Mouse (Mus musculus) stomach, embryonic 15.5 days (tissue): ENCODE data around the gene Dnah6. TPM values are rescaled to one million over a fixed set of nuclear protein-coding genes. Genes with fewer than 3 reads are reported as not detected.

Experiments
- ATAC-seq: fragments of 200-750 bp; cut with Nextera tagmentation; 2 replicates; pipeline ENCODE4 v1.8.0; 2017; ENCODE audit warnings: low read depth, moderate number of reproducible peaks, moderate TSS enrichment; ENCODE audit not compliant: insufficient read depth, low FRiP score
- H3K27ac ChIP-seq: fragments of 300-500 bp; sonication (generic); 2 replicates; pipeline ENCODE4 v1.5.1; 2015; ENCODE audit warnings: mild to moderate bottlenecking, inconsistent platforms
- H3K27me3 ChIP-seq: fragments of 300-500 bp; sonication (generic); replicated peaks from 2 replicates; pipeline ENCODE4 v1.6.1; 2015; ENCODE audit warnings: inconsistent platforms
- H3K36me3 ChIP-seq: fragments of 300-500 bp; sonication (generic); 2 replicates; pipeline ENCODE4 v1.6.1; 2015; ENCODE audit warnings: inconsistent platforms
- H3K4me1 ChIP-seq: fragments of 300-500 bp; sonication (generic); 2 replicates; pipeline ENCODE4 v1.6.1; 2015; ENCODE audit warnings: inconsistent platforms
- H3K4me2 ChIP-seq: fragments of 300-500 bp; sonication (generic); 2 replicates; pipeline ENCODE4 v1.6.1; 2015; ENCODE audit warnings: mild to moderate bottlenecking, inconsistent platforms
- H3K4me3 ChIP-seq: fragments of 300-500 bp; sonication (generic); replicated peaks from 2 replicates; pipeline ENCODE4 v1.5.1; 2015; ENCODE audit warnings: inconsistent platforms
- H3K9ac ChIP-seq: fragments of 300-500 bp; sonication (generic); 2 replicates; pipeline ENCODE4 v1.6.1; 2015; ENCODE audit warnings: inconsistent platforms
- H3K9me3 ChIP-seq: fragments of 300-500 bp; sonication (generic); 2 replicates; pipeline ENCODE4 v1.6.1; 2016; ENCODE audit warnings: inconsistent platforms
- WGBS: fragments of 180-500 bp; shearing (Covaris S2); methylation state at CpG from one replicate; pipeline ENCODE4 v1.1.7; 2015; 5-methylcytosine and 5-hydroxymethylcytosine counted together
- polyA plus RNA-seq: library from polyadenylated mRNA; unstranded; fragments of >200 nt; fragmentation: Nextera tagmentation; extraction: Ambion mirVana; gene quantifications from 2 replicates; pipeline ENCODE4 v1.2.1, GENCODE M21; 2015

Gene Dnah6
- polyA plus RNA-seq, 1 experiment from 2014 or later = 0.06 TPM

DNA sequence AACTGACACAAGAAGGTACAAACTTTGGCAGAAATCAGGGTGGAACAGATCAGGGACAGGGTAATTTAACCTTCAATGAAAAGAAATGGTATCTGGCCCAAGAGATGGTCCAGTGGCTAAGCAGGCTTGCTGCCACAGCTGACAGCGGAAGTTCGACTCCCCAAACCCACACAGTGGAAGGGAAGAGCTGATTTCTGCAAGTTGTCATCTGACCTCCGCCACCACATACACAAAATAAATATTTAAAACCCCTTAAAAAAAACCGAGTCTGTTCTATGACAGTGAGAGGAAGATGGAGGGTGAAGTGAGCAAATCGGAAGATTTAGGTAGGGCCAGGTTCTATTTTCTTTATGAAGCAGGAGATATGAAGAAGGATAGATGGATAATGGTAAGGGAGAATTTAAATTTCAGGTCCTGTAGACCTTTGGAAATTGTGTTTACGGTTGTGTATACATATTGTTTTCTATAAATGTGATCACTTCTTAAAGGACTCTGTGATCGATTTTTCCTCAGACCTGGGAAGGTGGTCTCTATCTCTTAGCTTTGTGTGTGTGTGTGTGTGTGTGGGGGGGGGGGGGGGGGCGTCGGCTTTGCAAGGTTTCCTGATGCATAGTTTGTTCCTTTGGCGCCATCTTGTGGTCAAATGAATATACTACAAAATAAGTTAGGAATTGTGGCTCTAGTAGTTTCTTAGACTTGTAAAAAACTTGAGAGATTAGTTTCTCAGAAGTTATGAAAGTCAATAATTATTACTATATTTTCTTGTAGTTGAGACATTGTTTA lies 6.1 kb upstream of the Dnah6 start:
- Histone ChIP-seq H3K27me3 (no peaks in the 10 kb centered on the region), H3K27ac (no peak overlapping the region), H3K4me3 (no peak overlapping the region), H3K9me3 (no peaks in the 10 kb centered on the region), H3K9ac (no peak overlapping the region), H3K4me1 (peaks cover 3% of the 10 kb centered on the region; the same call in 1 of the 2 replicates), H3K36me3 (no peaks in the 10 kb centered on the region), H3K4me2 (no peak overlapping the region)
- no peak for ATAC-seq
- 32% methylated on average over 10 of the region's 10 CpGs for WGBS

DNA sequence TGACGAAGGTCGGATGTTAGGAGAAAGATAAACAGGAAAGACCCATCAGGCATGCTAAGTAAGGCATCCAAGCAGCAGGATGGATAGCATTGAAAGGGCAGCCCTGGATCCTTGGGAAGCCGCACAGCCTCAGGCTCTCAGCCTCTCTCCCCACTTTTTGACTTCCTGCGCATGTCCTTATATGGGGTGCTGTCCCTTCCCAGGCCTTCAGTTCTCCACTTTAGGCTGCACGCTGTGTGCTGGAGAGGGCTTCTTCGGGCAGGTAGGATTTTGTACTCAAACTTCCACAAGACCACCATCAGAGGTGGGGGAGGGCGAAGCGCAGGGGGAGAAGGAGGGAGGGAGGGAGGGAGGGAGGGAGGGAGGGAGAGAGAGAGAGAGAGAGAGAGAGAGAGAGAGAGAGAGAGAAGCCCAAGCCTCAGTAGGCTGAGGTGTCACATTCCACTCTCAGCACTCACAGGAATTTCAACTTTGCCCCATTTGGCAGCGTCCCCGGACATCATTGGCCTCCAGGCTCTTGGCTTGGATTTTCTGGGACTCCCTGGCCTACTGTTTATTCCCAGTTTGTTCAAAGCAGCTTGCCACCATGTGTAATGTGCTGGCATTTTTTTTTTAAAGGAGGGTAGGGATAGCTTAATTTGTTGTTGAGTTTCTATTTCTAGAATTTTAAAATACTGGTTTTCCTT lies 1.5 kb upstream of the Dnah6 start:
- H3K9ac ChIP-seq = no peak overlapping the region
- no peak for ATAC-seq
- H3K4me1 ChIP-seq = peaks cover 6% of the 10 kb centered on the region; the same call in 1 of the 2 replicates
- H3K4me3 ChIP-seq = no peak overlapping the region
- no peaks in the 10 kb centered on the region for H3K36me3 ChIP-seq
- no peaks in the 10 kb centered on the region for H3K27me3 ChIP-seq
- WGBS = 9% methylated on average over 9 of the region's 10 CpGs
- no peaks in the 10 kb centered on the region for H3K9me3 ChIP-seq
- peak overlapping the region; percentile 29 for H3K4me2 ChIP-seq
- H3K27ac ChIP-seq = peak overlapping the region; percentile 69

DNA sequence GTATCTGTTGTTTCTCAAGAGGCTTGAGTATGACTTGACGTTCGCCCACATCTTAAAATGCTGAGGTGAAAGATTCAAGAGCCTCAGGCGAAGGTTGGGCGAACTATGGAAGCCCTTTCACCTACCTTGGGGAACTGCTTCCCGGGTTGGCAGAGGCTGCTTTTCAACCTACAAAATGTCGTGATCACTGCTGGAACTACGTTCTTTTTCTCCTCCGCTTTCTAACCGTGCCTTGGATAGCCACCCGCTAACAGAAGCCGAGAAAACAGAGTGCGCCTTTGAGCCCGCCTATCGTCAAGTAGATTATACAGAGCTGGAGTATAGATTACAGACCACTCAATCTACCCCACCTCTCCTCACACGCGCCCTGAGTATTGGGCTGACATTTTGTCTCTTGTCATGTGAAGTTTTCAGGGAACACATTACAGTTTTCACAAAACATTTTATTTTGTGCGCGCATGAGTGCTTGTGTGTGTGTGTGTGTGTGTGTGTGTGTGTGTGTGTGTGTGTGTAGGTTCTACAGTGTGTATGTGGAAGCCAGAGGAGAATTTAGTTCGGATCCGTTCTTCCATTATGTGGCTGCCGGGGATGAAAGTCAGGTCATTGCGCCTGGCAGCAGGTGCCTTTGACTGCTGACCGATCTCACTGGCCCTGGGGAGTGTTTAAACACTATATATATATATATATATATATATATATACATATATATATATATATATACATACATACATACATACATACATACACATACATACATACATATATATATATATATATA lies 696 bp upstream of the Dnah6 start:
- H3K9me3 ChIP-seq = no peaks in the 10 kb centered on the region
- no peaks in the 10 kb centered on the region for H3K36me3 ChIP-seq
- 33% methylated on average over 23 of the region's 23 CpGs for WGBS
- H3K27ac ChIP-seq = peak overlapping the region; percentile 71
- ATAC-seq = peak; percentile 76
- H3K9ac ChIP-seq = no peak overlapping the region
- peaks cover 6% of the 10 kb centered on the region; the same call in 1 of the 2 replicates for H3K4me1 ChIP-seq
- peak overlapping the region; percentile 38 for H3K4me3 ChIP-seq
- peak overlapping the region; percentile 53 for H3K4me2 ChIP-seq
- no peaks in the 10 kb centered on the region for H3K27me3 ChIP-seq

DNA sequence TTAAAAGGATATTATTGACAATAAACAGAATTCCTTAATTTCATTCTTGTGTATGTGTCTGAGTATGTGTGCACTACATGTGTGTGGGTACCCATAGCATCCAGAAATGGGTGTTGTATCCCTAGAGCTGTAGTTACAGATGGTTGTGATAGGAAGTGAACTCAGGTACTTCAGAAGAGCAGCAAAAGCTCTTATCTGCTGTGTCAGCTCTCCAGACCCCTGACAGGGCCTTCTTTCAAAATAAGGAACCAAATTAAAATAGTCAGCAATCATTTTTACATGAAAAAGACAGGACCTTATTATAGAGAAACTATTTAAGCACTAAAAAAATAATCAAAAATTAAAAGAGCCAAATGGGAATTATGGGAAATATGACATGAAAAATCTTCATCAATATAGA lies 9.8 kb downstream of the Dnah6 start:
- H3K27me3 ChIP-seq = no peaks in the 10 kb centered on the region
- no peak for ATAC-seq
- H3K27ac ChIP-seq = no peak overlapping the region
- no peak overlapping the region for H3K9ac ChIP-seq
- no peak overlapping the region for H3K4me2 ChIP-seq
- H3K4me3 ChIP-seq = no peak overlapping the region
- no peaks in the 10 kb centered on the region for H3K36me3 ChIP-seq
- no peaks in the 10 kb centered on the region for H3K9me3 ChIP-seq
- no peaks in the 10 kb centered on the region for H3K4me1 ChIP-seq

DNA sequence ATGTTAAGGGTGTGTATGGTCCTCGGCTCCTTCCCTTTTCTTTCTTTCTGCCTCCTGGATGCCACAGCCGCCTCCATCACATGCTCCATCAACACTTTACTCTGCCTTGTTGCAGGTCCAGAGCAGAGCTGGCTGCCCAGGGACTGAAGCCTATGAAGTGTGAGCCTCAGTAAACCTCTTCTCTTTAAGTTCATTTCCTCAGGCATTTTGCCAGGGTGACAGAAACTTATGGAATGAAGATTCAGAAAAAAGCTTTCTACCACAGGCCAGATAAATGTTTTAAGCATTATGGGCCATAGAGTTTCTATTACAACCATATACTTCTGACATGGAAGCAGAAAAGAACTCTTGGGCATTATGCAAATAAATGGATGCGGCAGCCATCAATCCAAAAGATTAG lies 10.4 kb downstream of the Dnah6 start:
- H3K27ac ChIP-seq = no peak overlapping the region
- WGBS = 84% methylated on average over 3 of the region's 3 CpGs
- H3K36me3 ChIP-seq = no peaks in the 10 kb centered on the region
- no peak overlapping the region for H3K4me3 ChIP-seq
- no peaks in the 10 kb centered on the region for H3K27me3 ChIP-seq
- ATAC-seq = no peak
- H3K9ac ChIP-seq = no peak overlapping the region
- H3K4me2 ChIP-seq = no peak overlapping the region
- no peaks in the 10 kb centered on the region for H3K9me3 ChIP-seq
- H3K4me1 ChIP-seq = no peaks in the 10 kb centered on the region

DNA sequence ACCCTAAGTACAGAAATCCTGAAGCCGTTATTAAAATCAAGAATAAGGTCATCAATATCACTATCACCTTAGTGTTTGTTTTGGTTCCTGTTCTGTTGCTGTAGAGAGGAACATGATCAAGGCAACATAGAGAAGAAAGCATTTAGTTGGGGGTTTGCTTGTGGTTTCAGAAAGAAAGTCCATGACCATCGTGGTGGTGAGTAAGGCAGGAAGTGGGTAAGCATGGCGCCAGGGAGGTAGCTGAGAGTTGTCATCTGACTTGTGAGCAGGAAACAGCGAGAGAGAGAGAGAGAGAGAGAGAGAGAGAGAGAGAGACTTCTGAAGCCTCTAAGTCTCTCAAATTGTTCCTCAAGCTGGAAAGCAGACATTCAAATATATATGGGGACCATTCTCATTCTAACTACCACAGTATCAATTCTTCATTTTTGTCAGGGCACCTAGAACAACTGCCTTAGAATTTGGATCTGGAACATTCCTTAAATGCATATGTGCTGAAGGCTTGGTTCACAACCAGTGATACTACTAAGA lies 10.9 kb downstream of the Dnah6 start:
- H3K9me3 ChIP-seq = no peaks in the 10 kb centered on the region
- no peak overlapping the region for H3K9ac ChIP-seq
- WGBS = 74% methylated on average over 4 of the region's 4 CpGs
- H3K4me1 ChIP-seq = no peaks in the 10 kb centered on the region
- no peak for ATAC-seq
- H3K36me3 ChIP-seq = no peaks in the 10 kb centered on the region
- H3K27ac ChIP-seq = no peak overlapping the region
- H3K27me3 ChIP-seq = no peaks in the 10 kb centered on the region
- H3K4me3 ChIP-seq = no peak overlapping the region
- H3K4me2 ChIP-seq = no peak overlapping the region

DNA sequence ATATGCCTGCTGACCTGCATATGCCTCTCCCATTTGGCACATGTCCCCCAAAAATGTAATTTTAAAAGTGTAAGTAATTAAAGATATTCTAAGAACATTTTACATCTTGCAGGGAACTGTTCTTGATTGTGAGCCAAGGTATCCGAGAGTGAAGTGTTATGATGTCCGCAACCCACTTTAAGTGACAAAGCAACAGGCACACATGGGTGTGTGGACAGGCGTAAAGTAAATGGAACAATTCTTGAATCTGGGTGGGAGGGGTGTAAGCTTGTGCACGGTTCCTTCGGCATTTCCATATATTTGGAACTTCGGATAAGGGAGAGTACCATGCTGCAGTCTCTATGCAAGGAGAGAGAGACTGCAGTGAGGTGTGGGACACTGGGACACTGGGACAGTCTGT lies 11.9 kb downstream of the Dnah6 start:
- Histone ChIP-seq H3K9ac (no peak overlapping the region), H3K9me3 (no peaks in the 10 kb centered on the region), H3K27ac (no peak overlapping the region), H3K27me3 (no peaks in the 10 kb centered on the region), H3K36me3 (no peaks in the 10 kb centered on the region), H3K4me1 (no peaks in the 10 kb centered on the region), H3K4me2 (no peak overlapping the region), H3K4me3 (no peak overlapping the region)
- 85% methylated on average over 6 of the region's 6 CpGs for WGBS
- no peak for ATAC-seq

DNA sequence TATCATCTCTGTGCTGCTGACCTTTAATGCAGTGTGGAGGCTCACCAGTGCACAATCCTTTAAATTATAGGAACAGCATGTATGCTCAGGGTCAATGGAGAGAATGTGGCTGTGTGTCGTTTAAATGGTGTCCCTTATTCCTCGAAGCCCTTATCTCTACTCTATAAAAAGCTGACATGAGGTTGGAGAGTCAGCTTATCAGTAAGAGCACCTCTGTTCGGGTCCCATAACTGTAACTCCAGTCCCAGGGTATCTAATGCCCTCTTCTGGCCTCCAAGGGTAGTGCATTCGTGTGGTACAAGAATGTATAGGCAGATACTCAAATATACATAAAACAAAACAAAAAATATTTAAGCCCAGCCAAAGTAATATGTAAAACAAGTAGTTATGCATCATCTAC lies 16.5 kb downstream of the Dnah6 start:
- 78% methylated on average over 4 of the region's 4 CpGs for WGBS
- H3K9me3 ChIP-seq = no peaks in the 10 kb centered on the region
- no peak for ATAC-seq
- no peak overlapping the region for H3K27ac ChIP-seq
- H3K9ac ChIP-seq = no peak overlapping the region
- H3K4me1 ChIP-seq = no peaks in the 10 kb centered on the region
- no peaks in the 10 kb centered on the region for H3K36me3 ChIP-seq
- H3K27me3 ChIP-seq = no peaks in the 10 kb centered on the region
- no peak overlapping the region for H3K4me3 ChIP-seq
- H3K4me2 ChIP-seq = no peak overlapping the region

DNA sequence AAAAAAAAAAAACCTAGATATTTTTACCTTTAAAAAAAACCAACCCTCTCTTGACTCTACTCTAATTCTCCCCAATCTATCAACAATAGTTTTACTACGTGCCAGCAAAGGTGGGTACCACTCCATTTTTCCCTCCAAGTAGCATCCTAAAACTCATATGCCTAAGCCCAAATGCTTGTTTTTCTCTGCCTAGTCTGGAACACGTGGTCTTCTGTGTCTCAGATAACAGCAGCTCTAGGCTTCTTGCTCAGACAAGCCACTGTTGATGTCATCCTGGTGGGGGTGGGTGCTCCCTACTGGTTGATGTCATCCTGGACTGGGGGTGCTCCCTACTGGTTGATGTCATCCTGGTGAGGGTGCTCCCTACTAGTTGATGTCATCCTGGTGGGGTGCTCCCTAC lies 17.7 kb downstream of the Dnah6 start:
- Histone ChIP-seq H3K9ac (no peak overlapping the region), H3K4me2 (no peak overlapping the region), H3K27me3 (no peaks in the 10 kb centered on the region), H3K36me3 (no peaks in the 10 kb centered on the region), H3K4me3 (no peak overlapping the region), H3K27ac (no peak overlapping the region), H3K9me3 (no peaks in the 10 kb centered on the region), H3K4me1 (no peaks in the 10 kb centered on the region)
- 70% methylated on average over 2 of the region's 2 CpGs for WGBS
- ATAC-seq = no peak

DNA sequence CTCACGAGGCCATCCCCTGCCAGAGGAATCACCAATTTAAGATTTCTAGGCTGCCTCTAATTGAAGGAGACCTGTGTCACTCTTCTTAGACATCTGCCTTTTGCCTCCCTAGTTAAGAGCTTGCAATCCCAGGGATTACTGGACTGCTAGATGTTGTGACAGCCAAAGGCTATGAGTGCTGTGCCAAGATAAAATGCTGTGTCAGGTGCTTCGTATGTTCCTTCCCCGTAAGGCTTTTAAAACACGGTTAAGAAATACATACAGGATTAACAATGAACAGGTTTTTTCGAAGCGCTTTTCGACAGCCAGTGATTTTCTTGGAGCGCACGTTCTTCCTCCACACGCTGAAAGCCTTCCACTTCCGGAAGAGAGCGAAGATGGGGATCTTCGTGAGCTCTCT lies 26.2 kb downstream of the Dnah6 start:
- no peak overlapping the region for H3K4me2 ChIP-seq
- H3K4me1 ChIP-seq = no peaks in the 10 kb centered on the region
- 89% methylated on average over 13 of the region's 13 CpGs for WGBS
- H3K9ac ChIP-seq = no peak overlapping the region
- no peaks in the 10 kb centered on the region for H3K27me3 ChIP-seq
- no peak overlapping the region for H3K4me3 ChIP-seq
- no peaks in the 10 kb centered on the region for H3K9me3 ChIP-seq
- ATAC-seq = no peak
- H3K27ac ChIP-seq = no peak overlapping the region
- no peaks in the 10 kb centered on the region for H3K36me3 ChIP-seq

DNA sequence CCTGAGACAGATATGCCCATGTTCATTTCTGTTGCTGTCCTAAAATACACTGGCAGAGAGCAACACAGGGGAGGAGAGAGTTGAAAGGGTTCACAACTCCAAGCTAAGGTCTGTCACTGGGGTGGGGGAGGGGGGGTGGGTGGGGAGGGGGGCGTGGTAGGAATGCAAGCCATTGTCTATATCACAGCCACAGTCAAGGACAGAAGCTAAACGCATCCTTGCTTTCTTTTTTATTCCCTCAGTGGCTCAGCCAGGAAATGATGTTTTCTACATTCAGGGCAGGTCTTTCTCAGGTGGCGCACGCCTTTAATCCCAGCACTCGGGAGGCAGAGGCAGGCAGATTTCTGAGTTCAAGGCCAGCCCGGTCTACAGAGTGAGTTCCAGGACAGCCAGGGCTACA lies 30.7 kb downstream of the Dnah6 start:
- Histone ChIP-seq H3K4me3 (no peak overlapping the region), H3K27me3 (no peaks in the 10 kb centered on the region), H3K36me3 (no peaks in the 10 kb centered on the region), H3K4me1 (no peaks in the 10 kb centered on the region), H3K27ac (no peak overlapping the region), H3K9ac (no peak overlapping the region), H3K9me3 (no peaks in the 10 kb centered on the region), H3K4me2 (no peak overlapping the region)
- 72% methylated on average over 6 of the region's 6 CpGs for WGBS
- ATAC-seq = no peak

DNA sequence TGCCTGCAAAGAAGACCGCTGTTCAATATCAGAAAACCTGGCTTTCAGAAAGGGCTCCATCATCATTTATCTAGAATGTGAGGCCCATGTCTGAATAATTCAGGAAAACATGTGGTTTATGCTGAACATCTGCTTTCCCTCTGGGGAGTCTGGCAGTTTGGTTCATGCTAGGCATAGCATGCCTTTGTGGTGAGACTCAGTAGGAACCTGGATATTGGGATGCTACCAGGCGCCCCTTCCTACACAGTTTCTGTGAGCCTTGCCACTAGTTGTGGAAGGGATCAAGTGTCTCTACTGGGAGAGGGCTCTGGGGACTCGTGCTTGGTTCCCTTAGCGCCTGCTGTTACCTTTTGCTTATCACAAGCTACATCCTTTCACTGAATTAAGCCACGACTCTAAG lies 37.2 kb downstream of the Dnah6 start:
- no peaks in the 10 kb centered on the region for H3K4me1 ChIP-seq
- 74% methylated on average over 5 of the region's 5 CpGs for WGBS
- no peak for ATAC-seq

More for the DNA sequence above, 37.2 kb downstream of the Dnah6 start:
- H3K27ac ChIP-seq = no peak overlapping the region
- no peaks in the 10 kb centered on the region for H3K36me3 ChIP-seq
- H3K9me3 ChIP-seq = no peaks in the 10 kb centered on the region
- no peak overlapping the region for H3K4me2 ChIP-seq
- no peaks in the 10 kb centered on the region for H3K27me3 ChIP-seq
- H3K4me3 ChIP-seq = no peak overlapping the region
- no peak overlapping the region for H3K9ac ChIP-seq
